Mouse (Mus musculus) lung, adult 18-20 months (tissue): ENCODE results near the gene Amz1.

Source experiments
- DNase-seq, 2 experiments: peaks; one replicate each; pipeline ENCODE4 v3.0.0; 2022; ENCODE audit warnings: mixed read lengths in 2 of 2

Gene Amz1

GRCm38 (mm10) chr5:140806252-140806651 is 82.3 kb downstream of the Amz1 start:
- DNase-seq, result no peak

GRCm38 (mm10) chr5:140806939-140807338 is 83.0 kb downstream of the Amz1 start:
- DNase-seq, result no peak
